Mouse (Mus musculus): ENCODE data around the gene Zscan12. TPM values are rescaled to one million over a fixed set of nuclear protein-coding genes. Genes with fewer than 3 reads are reported as not detected.

Zscan12 gene
- 10.2 and 12.0 TPM in 2 replicates for polyA plus RNA-seq (2014; fragmentation: Nextera tagmentation; extraction: Ambion mirVana)

- Histone ChIP-seq H3K9ac (ENCODE audit: low read depth, low read length) (peak within 1 kb of the TSS; percentile 78), H3K4me2 (peak within 1 kb of the TSS; percentile 74), H3K36me3 (ENCODE audit: control insufficient read depth, insufficient read depth, low read length) (0 out of 2 replicates have a peak, but pooled peaks cover 3% of the 10 kb centered on the region), H3K4me1 (replicated peaks; ENCODE audit: control insufficient read depth, insufficient read depth, low read length) (peaks cover 11% of the 10 kb centered on the region), H3K27ac (ENCODE audit: low read depth, low read length) (peak within 1 kb of the TSS; percentile 49; the same call in 1 of the 2 replicates), H3K9me3 (ENCODE audit: control insufficient read depth, low read length) (no peaks in the 10 kb centered on the region), H3K4me3 (ENCODE audit: low read depth, low read length) (peak within 1 kb of the TSS; percentile 66), H3K27me3 (replicated peaks; ENCODE audit: control insufficient read depth, insufficient read depth, low read length) (no peaks in the 10 kb centered on the region)
- ATAC-seq (replicated peaks; ENCODE audit: low FRiP score) (peak; percentile 99), DNase-seq (ENCODE audit: low spot score) (peak; percentile 88)
- WGBS: 1% methylated on average over 29 of the region's 29 CpGs
Observed at GRCm38 (mm10) chr13:21362621-21363248, at the start of gene Zscan12. Zscan12 (plus strand) TSS chr13:21362820.

GRCm38 (mm10) chr13:21312854-21313253 is 49.8 kb upstream of the Zscan12 start:
- Histone ChIP-seq H3K9ac (ENCODE audit: low read depth, low read length) (no peak overlapping the region), H3K4me2 (no peak overlapping the region), H3K9me3 (ENCODE audit: control insufficient read depth, low read length) (no peaks in the 10 kb centered on the region), H3K4me3 (ENCODE audit: low read depth, low read length) (no peak overlapping the region), H3K27ac (ENCODE audit: low read depth, low read length) (no peak overlapping the region), H3K36me3 (ENCODE audit: control insufficient read depth, insufficient read depth, low read length) (no peaks in the 10 kb centered on the region), H3K27me3 (replicated peaks; ENCODE audit: control insufficient read depth, insufficient read depth, low read length) (no peaks in the 10 kb centered on the region; the same call in 1 of the 2 replicates), H3K4me1 (replicated peaks; ENCODE audit: control insufficient read depth, insufficient read depth, low read length) (no peaks in the 10 kb centered on the region)
- WGBS: 44% methylated on average over 5 of the region's 5 CpGs
- DNase-seq (ENCODE audit: low spot score) (no peak), ATAC-seq (replicated peaks; ENCODE audit: low FRiP score) (no peak)

- Histone ChIP-seq H3K27me3 (replicated peaks; ENCODE audit: control insufficient read depth, insufficient read depth, low read length) (no peaks in the 10 kb centered on the region; the same call in 1 of the 2 replicates), H3K4me1 (replicated peaks; ENCODE audit: control insufficient read depth, insufficient read depth, low read length) (no peaks in the 10 kb centered on the region), H3K36me3 (ENCODE audit: control insufficient read depth, insufficient read depth, low read length) (no peaks in the 10 kb centered on the region), H3K9me3 (ENCODE audit: control insufficient read depth, low read length) (no peaks in the 10 kb centered on the region), H3K4me3 (ENCODE audit: low read depth, low read length) (no peak overlapping the region), H3K4me2 (no peak overlapping the region), H3K9ac (ENCODE audit: low read depth, low read length) (no peak overlapping the region), H3K27ac (ENCODE audit: low read depth, low read length) (no peak overlapping the region)
- DNase-seq (ENCODE audit: low spot score) (no peak), ATAC-seq (replicated peaks; ENCODE audit: low FRiP score) (no peak)
- WGBS: 73% methylated on average over 4 of the region's 4 CpGs
Observed at GRCm38 (mm10) chr13:21313903-21314302, 48.7 kb upstream of the Zscan12 start.

GRCm38 (mm10) chr13:21320262-21320661 is 42.4 kb upstream of the Zscan12 start:
- H3K36me3 ChIP-seq (ENCODE audit: control insufficient read depth, insufficient read depth, low read length): no peaks in the 10 kb centered on the region
- no peak overlapping the region for H3K9ac ChIP-seq (ENCODE audit: low read depth, low read length)
- H3K27me3 ChIP-seq (replicated peaks; ENCODE audit: control insufficient read depth, insufficient read depth, low read length): peaks cover 5% of the 10 kb centered on the region; the same call in 1 of the 2 replicates
- DNase-seq (ENCODE audit: low spot score) (no peak), ATAC-seq (replicated peaks; ENCODE audit: low FRiP score) (no peak)
- no peak overlapping the region for H3K27ac ChIP-seq (ENCODE audit: low read depth, low read length)
- no peak overlapping the region for H3K4me2 ChIP-seq
- H3K4me3 ChIP-seq (ENCODE audit: low read depth, low read length): no peak overlapping the region
- 56% methylated on average over 3 of the region's 3 CpGs for WGBS
- no peaks in the 10 kb centered on the region for H3K9me3 ChIP-seq (ENCODE audit: control insufficient read depth, low read length)
- H3K4me1 ChIP-seq (replicated peaks; ENCODE audit: control insufficient read depth, insufficient read depth, low read length): 0 out of 2 replicates have a peak, but pooled peaks cover 3% of the 10 kb centered on the region

- no peak for ATAC-seq (replicated peaks; ENCODE audit: low FRiP score)
- Histone ChIP-seq H3K27ac (ENCODE audit: low read depth, low read length) (no peak overlapping the region), H3K36me3 (ENCODE audit: control insufficient read depth, insufficient read depth, low read length) (no peaks in the 10 kb centered on the region), H3K4me3 (ENCODE audit: low read depth, low read length) (peak overlapping the region; percentile 48), H3K9ac (ENCODE audit: low read depth, low read length) (no peak overlapping the region), H3K4me1 (replicated peaks; ENCODE audit: control insufficient read depth, insufficient read depth, low read length) (0 out of 2 replicates have a peak, but pooled peaks cover 3% of the 10 kb centered on the region), H3K27me3 (replicated peaks; ENCODE audit: control insufficient read depth, insufficient read depth, low read length) (peaks cover 5% of the 10 kb centered on the region; the same call in 1 of the 2 replicates), H3K4me2 (peak overlapping the region; percentile 70), H3K9me3 (ENCODE audit: control insufficient read depth, low read length) (no peaks in the 10 kb centered on the region)
- peak; percentile 46 for DNase-seq (ENCODE audit: low spot score)
- WGBS: 4% methylated on average over 18 of the region's 18 CpGs
Observed at GRCm38 (mm10) chr13:21321890-21322494, 40.6 kb upstream of the Zscan12 start.

GRCm38 (mm10) chr13:21322509-21323375 is 39.9 kb upstream of the Zscan12 start:
- H3K27ac ChIP-seq (ENCODE audit: low read depth, low read length): no peak overlapping the region
- H3K4me3 ChIP-seq (ENCODE audit: low read depth, low read length): peak overlapping the region; percentile 48
- peaks cover 5% of the 10 kb centered on the region; the same call in 1 of the 2 replicates for H3K27me3 ChIP-seq (replicated peaks; ENCODE audit: control insufficient read depth, insufficient read depth, low read length)
- no peaks in the 10 kb centered on the region for H3K36me3 ChIP-seq (ENCODE audit: control insufficient read depth, insufficient read depth, low read length)
- whole genome bisulfite sequencing: 15% methylated on average over 18 of the region's 18 CpGs
- peaks cover 3% of the 10 kb centered on the region; the same call in 1 of the 2 replicates for H3K4me1 ChIP-seq (replicated peaks; ENCODE audit: control insufficient read depth, insufficient read depth, low read length)
- H3K4me2 ChIP-seq: peak overlapping the region; percentile 70
- DNase-seq (ENCODE audit: low spot score): peak; percentile 65
- ATAC-seq (replicated peaks; ENCODE audit: low FRiP score): no peak
- H3K9ac ChIP-seq (ENCODE audit: low read depth, low read length): no peak overlapping the region
- no peaks in the 10 kb centered on the region for H3K9me3 ChIP-seq (ENCODE audit: control insufficient read depth, low read length)

- no peaks in the 10 kb centered on the region for H3K36me3 ChIP-seq (ENCODE audit: control insufficient read depth, insufficient read depth, low read length)
- peak overlapping the region; percentile 70 for H3K4me2 ChIP-seq
- no peak overlapping the region for H3K9ac ChIP-seq (ENCODE audit: low read depth, low read length)
- H3K9me3 ChIP-seq (ENCODE audit: control insufficient read depth, low read length): no peaks in the 10 kb centered on the region
- H3K4me3 ChIP-seq (ENCODE audit: low read depth, low read length): peak overlapping the region; percentile 34; the same call in 1 of the 2 replicates
- H3K4me1 ChIP-seq (replicated peaks; ENCODE audit: control insufficient read depth, insufficient read depth, low read length): peaks cover 3% of the 10 kb centered on the region; the same call in 1 of the 2 replicates
- 55% methylated on average over 6 of the region's 6 CpGs for WGBS
- no peak for DNase-seq (ENCODE audit: low spot score)
- peaks cover 7% of the 10 kb centered on the region for H3K27me3 ChIP-seq (replicated peaks; ENCODE audit: control insufficient read depth, insufficient read depth, low read length)
- H3K27ac ChIP-seq (ENCODE audit: low read depth, low read length): no peak overlapping the region
- no peak for ATAC-seq (replicated peaks; ENCODE audit: low FRiP score)
Observed at GRCm38 (mm10) chr13:21323405-21323804, 39.2 kb upstream of the Zscan12 start.

GRCm38 (mm10) chr13:21326191-21326590 is 36.4 kb upstream of the Zscan12 start:
- DNase-seq (ENCODE audit: low spot score) (no peak), ATAC-seq (replicated peaks; ENCODE audit: low FRiP score) (peak; percentile 50)
- no peaks in the 10 kb centered on the region for H3K9me3 ChIP-seq (ENCODE audit: control insufficient read depth, low read length)
- no peak overlapping the region for H3K9ac ChIP-seq (ENCODE audit: low read depth, low read length)
- peaks cover 3% of the 10 kb centered on the region; the same call in 1 of the 2 replicates for H3K4me1 ChIP-seq (replicated peaks; ENCODE audit: control insufficient read depth, insufficient read depth, low read length)
- H3K36me3 ChIP-seq (ENCODE audit: control insufficient read depth, insufficient read depth, low read length): no peaks in the 10 kb centered on the region
- peak overlapping the region; percentile 55 for H3K4me3 ChIP-seq (ENCODE audit: low read depth, low read length)
- 8% methylated on average over 4 of the region's 4 CpGs for WGBS
- no peak overlapping the region for H3K27ac ChIP-seq (ENCODE audit: low read depth, low read length)
- peaks cover 11% of the 10 kb centered on the region for H3K27me3 ChIP-seq (replicated peaks; ENCODE audit: control insufficient read depth, insufficient read depth, low read length)
- H3K4me2 ChIP-seq: peak overlapping the region; percentile 72
